Mouse (Mus musculus) induced T-regulatory cell, adult 2 months (primary cell): ENCODE results near the gene Map3k5.

Source experiments
- DNase-seq: peaks from one replicate; pipeline ENCODE4 v3.0.0-alpha.2; 2012; ENCODE audit warnings: low read depth

Map3k5 gene

GRCm38 (mm10) chr10:20157021-20157726 lies 222.9 kb downstream of the Map3k5 start:
- no peak for DNase-seq

- DNase-seq, result no peak
Observed at GRCm38 (mm10) chr10:20158756-20159155, 224.5 kb downstream of the Map3k5 start.

GRCm38 (mm10) chr10:20159308-20159707 lies 225.0 kb downstream of the Map3k5 start:
- DNase-seq, result no peak

GRCm38 (mm10) chr10:20160914-20161313 lies 226.6 kb downstream of the Map3k5 start:
- no peak for DNase-seq

GRCm38 (mm10) chr10:20164810-20165209 lies 230.5 kb downstream of the Map3k5 start:
- DNase-seq, result no peak

GRCm38 (mm10) chr10:20166797-20167196 lies 232.5 kb downstream of the Map3k5 start:
- no peak for DNase-seq

GRCm38 (mm10) chr10:20167467-20167866 lies 233.2 kb downstream of the Map3k5 start:
- DNase-seq, result no peak

GRCm38 (mm10) chr10:20169182-20169674 lies 235.0 kb downstream of the Map3k5 start:
- no peak for DNase-seq

GRCm38 (mm10) chr10:20169927-20170604 lies 235.8 kb downstream of the Map3k5 start:
- no peak for DNase-seq

- no peak for DNase-seq
Observed at GRCm38 (mm10) chr10:20170605-20171088, 236.4 kb downstream of the Map3k5 start.

GRCm38 (mm10) chr10:20171209-20171608 lies 236.9 kb downstream of the Map3k5 start:
- no peak for DNase-seq

GRCm38 (mm10) chr10:20171756-20172155 lies 237.5 kb downstream of the Map3k5 start:
- DNase-seq, result no peak

- no peak for DNase-seq
Observed at GRCm38 (mm10) chr10:20173733-20174132, 239.5 kb downstream of the Map3k5 start.

- no peak for DNase-seq
Observed at GRCm38 (mm10) chr10:20176054-20176453, 241.8 kb downstream of the Map3k5 start.

GRCm38 (mm10) chr10:20178807-20179605 lies 244.7 kb downstream of the Map3k5 start:
- DNase-seq, result peak; percentile 26

GRCm38 (mm10) chr10:20181198-20181597 lies 246.9 kb downstream of the Map3k5 start:
- no peak for DNase-seq

- DNase-seq, result no peak
Observed at GRCm38 (mm10) chr10:20181680-20182399, 247.6 kb downstream of the Map3k5 start.

- no peak for DNase-seq
Observed at GRCm38 (mm10) chr10:20184326-20184725, 250.1 kb downstream of the Map3k5 start.

GRCm38 (mm10) chr10:20185264-20185663 lies 251.0 kb downstream of the Map3k5 start:
- DNase-seq, result no peak

- no peak for DNase-seq
Observed at GRCm38 (mm10) chr10:20185806-20186205, 251.5 kb downstream of the Map3k5 start.

- DNase-seq, result no peak
Observed at GRCm38 (mm10) chr10:20186800-20187273, 252.6 kb downstream of the Map3k5 start.
